Mouse (Mus musculus) thymus, postnatal 25 days (tissue): Measurements from ENCODE around the gene Crtam.

Source experiments
- DNase-seq: peaks from one replicate; pipeline ENCODE4 v3.0.0; 2022

The Crtam gene

GRCm38 (mm10) chr9:41004415-41004814, at the start of gene Crtam:
Gene Crtam (minus strand): TSS chr9:41004628.
- peak; percentile 29 for DNase-seq

GRCm38 (mm10) chr9:41054166-41054565, 49.7 kb upstream of the Crtam start:
- DNase-seq, result no peak

DNA sequence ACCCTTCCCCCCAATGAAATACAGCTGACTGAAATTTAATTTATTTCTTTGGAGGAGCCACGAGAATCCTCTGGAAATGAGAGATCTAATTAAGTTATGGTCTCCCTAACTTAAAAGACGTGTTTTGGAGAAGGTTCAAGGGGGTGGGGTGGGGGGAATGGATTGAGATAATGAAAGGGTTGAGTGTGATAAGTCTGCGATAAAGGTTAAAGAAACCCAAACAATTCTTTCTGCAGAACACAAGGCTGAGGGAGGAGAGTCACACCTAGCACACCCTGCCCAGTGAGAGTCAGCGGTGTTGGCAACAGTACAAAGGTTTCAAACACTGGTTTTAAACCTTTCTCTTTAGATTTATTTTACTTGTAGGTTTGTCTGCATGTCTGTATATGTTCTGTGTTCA, 49.0 kb upstream of the Crtam start:
- DNase-seq, result no peak

DNA sequence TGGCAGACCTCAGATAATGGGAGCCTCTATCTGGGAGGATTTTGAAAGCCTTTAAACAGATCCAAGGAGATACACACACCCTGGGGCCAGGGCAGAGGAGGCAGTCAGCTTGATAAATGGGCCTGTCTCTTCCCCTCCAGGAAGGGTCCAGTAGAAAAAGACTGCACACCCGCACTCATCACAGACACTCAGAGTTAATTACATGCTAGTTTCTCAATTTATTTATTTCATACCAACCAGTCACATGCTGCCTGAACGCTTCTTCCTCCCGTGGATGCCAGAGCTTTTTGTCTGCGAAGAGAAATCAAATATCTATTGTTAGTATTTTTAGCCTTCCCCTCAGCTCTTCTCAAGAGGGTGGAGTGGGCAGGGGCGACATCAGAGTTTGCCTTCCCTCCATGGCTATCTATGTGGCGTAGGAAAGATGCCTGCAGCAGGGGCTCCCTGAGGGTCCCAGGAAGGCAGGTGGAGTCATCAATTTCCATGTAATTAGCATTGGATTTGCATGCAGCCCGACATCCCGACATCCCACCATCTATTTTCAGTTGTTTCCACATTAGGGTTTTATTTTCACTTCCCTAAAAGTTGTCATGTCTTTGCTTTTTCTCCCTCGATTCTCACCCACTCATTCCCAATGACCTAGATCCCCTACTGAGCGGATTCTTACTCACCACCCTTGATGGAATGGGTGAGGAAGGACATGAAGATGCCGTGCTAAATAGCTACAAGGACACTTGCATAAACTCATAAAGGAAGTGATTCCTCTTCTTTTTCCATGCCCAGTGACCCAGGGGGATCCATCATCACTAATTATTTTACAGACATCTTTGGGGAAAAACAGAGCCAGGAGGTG, 46.9 kb upstream of the Crtam start:
- DNase-seq, result no peak

DNA sequence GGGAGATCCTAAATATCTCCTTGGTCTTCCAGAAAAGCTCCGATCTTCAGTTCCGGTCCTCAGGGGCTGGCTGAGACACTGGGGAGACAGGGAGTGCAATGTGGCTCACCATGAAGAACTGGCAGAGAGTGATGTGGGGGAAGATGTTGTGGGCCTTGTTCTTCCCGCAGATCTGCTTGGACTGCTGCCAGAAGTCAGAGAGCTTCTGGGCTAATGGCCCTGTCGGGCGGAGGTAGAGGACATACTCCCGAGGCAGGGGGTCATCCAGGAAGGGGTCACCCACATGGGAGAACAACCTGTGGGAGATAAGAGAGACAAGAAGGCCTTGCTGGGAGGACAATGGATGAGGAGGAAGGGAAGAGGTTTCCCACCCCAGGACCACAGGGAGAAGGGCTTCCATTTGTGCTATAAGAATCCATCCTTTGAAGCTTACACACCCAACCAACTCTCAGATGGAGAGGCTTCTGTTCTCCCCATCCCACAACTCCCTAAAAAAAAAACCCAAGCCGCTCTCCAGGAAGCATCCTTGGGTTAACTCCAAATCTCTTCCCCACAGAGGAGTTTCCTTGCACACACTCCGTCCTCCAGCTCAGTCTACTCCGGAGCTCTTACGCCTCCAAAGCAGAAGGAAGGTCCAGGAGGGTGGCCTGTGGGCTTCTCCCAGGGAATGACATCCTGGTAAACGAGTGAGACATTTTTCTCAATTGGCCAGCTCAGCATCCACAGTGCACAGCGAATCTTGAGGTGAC, 46.1 kb upstream of the Crtam start:
- no peak for DNase-seq

DNA sequence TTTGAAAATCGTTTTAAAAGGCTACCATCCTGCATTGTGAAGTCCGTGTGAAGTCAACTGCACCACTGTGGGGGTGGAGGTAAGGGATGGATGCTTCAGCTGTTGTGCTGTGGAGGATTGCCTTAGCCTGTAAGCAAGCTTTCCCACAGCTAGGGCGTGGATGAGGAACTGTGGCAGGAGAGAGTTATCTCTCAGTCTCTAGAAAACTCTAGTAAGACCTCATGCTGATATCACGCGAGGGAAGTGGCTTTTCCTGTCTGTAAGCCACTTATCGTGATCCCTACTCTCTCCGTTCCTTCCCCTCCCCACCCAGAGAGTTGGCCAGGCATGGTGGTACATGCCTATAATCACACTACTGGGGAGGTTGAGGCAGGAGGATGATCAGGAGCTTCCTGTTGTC, 44.9 kb upstream of the Crtam start:
- no peak for DNase-seq

DNA sequence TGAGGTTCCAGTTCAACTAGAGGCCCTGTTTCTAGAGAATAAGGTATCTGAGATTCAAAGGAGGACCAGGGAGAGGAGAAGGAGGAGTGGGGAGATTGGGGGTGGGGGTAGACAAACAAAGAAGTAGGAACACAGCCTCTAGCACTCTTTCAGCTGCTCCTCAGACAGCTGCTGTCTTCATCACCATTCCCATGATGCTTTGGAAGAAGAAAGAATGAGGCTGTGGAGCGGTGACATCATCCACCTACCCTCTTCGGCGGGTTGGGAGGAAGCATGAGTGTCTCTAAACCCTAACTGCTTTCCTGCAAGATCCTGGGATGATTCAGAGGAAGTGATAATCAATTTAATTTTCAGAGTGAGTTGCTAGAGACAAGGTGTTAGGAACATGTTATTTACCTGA, 44.4 kb upstream of the Crtam start:
- no peak for DNase-seq

DNA sequence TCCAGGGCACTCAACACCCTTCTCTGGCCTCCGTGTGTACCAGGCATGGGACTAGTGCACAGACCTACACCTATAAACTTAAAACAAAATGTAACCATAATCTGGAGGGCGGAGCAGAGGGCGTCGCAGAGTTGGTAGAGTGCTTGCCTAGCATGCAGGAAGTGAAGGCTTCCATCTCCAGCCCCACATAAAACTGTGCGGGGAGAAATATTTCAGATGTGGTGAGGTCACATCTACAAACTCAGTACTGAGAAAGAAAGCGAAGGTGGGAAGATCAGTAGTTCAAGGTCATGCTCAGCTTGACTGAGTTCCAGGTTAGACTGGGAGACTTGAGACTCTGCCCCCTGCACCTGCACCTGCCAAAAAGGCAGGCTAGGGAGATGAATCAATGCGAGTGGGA, 43.8 kb upstream of the Crtam start:
- DNase-seq, result peak; percentile 16

DNA sequence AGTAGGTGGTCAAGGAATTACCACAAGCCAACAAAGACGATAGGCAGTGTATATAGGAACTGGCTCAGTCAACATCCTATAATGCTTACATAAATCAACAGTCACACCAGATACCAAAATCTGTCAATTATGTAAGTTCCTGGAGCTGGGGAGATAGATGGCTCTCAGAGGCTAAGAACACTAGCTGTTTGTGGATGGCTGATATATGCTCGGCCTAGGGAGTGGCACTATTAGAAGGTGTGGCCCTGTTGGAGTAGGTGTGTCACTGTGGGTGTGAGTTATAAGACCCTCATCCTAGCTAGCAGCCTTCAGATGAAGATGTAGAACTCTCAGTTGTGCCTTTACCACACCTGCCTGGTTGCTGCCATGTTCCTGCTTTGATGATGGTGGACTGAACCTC, 43.2 kb upstream of the Crtam start:
- no peak for DNase-seq

DNA sequence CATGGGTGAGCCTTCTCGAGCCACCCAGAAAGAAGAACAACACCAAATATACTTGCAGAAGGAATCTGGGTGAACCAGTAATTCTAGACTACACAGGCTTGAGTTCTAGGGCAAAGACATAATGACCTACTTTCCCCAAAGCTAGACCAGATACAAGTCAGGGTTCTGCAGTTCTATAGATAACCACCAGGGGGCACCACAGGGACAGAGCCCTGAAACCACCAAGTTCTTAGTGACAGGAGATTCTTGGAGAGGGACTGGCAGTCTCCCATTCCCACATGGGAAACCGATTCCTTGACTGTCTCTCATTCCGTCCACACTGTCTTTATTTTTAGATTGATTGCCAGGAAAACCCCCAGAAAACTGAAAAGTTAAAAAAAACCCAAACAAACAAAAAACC, 40.2 kb upstream of the Crtam start:
- peak; percentile 84 for DNase-seq

DNA sequence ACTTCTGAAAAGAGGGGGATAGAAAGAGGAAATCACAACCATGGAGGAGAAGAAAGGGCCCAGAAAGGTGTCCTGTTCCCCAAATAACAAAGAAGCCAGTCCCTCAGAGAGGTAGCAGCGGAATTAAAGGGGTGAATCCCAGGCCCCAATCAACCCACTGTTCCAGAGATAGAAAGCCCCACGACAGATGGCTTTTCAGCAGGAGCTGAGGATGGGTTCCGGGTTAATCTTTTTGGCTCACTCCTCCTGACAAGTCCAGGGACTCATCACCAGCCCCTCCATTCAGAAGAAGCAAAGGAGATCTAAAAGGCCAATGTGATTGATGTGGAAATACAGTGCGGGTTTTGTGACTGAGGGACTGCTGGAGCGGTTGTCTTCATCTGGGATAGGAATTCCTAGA, 39.2 kb upstream of the Crtam start:
- no peak for DNase-seq

GRCm38 (mm10) chr9:41041404-41041803, 37.0 kb upstream of the Crtam start:
- DNase-seq, result no peak

GRCm38 (mm10) chr9:41038150-41038664, 33.8 kb upstream of the Crtam start:
- DNase-seq, result no peak

DNA sequence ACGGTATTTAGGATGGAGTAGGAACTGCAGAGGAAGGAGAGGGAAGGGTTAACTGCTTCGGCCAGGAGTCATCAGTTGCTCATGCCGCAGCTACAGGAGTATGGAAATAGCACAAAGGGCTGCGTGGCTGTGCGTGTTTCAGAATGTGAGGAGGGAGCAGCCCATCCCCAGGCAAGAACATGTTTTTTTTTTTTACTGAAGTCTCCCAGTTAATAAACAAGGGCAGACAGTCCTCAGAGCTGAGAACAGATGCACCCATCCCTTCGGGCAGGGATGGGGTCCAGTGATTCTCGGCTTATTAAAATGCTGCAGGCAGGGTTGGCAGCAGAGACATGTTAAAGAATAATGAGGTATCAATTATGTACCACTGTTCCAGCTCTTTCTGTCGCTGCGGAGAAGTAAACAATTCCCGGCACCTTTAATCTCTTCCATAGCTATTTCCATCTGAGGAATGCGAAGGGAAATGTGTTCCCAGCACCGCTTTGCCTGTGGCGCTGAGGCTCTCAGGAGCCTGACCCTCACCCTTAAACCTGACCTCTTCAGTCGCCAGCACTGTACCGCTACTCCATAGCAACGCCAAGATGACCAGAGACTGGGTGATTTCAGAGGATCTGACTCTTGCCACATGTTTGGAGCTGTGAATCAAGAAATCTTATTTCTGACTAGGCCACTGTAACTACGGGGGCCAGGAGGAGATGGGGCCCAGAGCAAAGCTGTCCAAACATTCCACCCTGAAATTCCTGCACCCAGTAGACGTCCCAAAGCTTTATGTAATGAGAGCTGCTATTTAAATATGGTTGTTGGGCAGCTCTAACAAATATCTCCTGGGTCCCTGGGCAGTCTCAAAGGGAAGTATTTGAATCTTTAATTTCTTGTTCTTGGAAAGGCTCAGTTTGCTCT, 27.4 kb upstream of the Crtam start:
- no peak for DNase-seq

DNA sequence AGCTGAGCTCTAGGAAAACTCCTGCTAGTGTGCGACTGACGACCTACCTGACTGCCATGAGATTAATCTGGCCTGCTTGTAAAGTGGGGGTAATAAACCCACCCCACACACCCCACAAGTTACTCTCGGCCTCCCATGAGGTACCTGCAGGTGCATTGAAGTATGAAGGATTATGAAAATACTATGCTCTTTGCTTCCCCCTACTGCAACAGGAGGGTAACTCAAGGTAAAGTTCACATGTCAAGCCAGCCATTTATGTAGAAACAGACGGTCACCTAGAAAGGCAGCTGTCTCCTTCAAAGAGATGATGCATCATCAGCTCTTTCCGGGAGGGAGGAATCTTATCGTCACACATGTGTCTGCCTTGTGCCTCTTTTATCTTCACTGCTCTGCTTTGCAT, 25.4 kb upstream of the Crtam start:
- DNase-seq, result no peak

DNA sequence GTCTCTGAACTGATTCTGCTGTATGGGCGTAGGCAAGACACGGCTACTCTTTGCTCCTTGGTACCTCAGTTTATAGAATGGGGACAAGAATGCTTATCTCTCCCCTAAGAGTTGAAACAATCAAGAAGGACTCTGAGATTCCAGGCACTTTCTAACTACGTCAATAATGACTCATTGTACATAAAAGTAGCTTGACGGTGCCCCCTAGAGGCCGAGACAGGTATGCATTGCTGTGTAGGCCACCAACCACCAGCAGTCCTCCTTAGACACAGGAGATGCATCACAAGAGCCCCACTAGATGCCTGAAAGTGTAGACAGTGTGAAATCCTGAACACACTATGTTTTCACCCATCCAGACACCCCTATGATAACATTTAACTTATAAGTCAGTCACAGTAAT, 24.0 kb upstream of the Crtam start:
- DNase-seq, result peak; percentile 53

DNA sequence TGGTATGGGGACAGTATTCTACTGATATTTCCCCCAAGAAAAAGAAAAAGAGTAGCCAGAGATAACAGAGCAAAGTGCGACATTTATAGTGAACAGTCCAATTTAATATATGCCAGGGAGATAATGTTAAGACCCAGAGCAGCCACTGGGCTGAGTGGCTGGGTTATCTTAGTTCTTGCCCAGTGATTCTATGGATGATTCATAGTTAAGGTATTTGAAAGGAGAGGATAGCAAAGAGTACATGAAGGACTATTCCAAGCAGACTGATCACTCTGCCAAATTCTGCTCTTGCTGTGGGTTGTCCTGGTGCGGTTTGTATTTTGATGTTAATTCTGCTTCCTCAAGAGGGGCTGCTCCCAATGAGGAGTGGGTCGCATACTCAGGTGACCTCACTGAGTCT, 17.3 kb upstream of the Crtam start:
- DNase-seq, result no peak

- no peak for DNase-seq
Measured at GRCm38 (mm10) chr9:41020486-41020885, 16.1 kb upstream of the Crtam start.

- no peak for DNase-seq
Measured at GRCm38 (mm10) chr9:41014512-41014911, 10.1 kb upstream of the Crtam start.

DNA sequence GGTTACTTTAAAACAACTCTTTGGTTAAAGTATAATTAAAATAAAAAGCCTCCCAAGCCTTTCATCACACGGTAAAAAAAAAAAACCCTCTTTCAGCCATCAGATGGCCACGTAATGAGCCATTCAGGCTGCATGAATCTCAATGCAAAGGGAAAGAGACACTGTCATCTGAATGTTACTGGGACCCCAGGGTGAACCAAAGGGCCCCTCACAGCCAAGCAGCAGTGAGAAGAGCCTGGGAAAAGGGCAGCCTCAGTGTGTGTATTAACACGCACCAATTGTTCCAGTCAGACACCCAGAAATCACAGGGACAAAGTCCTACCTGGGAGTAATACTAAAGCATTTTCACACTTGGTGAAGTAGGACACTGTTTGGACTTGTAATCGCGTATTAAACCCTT, 8.0 kb upstream of the Crtam start:
- DNase-seq, result no peak

DNA sequence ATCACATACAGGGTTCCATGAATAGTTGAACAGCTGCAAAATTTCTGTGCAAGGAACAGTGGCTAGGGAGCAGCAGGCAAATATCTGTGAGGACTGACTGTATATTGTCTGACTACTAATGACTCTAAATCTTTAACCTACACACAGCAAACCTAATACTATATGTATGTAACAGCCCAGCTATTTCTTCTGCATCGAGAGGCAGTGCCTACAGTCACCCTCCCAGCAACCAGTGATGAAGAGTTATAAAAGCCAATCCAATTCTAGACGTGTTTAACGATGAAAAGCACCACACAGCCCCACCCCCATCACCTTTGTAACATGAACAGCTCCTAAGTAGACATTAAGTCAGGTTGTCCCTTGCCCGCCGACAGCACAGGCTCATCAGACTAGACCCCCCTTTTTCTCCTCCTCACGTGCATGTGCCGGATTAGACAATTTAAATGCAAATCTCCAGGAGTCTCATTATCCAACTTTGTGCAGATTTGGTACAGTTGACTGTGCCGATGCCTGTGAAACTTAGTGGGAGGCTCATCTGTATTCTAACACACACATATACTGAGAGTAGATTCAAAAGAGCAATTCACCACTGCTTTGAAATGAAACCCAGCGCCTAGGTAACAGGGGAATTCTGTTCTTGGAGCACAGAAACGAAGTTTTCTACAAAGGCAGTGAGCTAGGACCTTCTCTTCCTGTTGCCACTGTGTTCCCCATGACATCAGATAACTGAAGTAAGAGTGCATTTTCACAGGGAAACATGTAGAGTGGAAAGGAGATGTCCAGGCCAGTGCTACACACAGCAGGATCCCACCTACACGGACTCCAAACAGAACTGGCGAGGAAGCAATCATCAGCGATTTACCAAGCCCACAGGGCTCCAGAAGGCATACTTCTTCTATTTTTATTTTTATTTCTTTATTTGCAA, 7.3 kb upstream of the Crtam start:
- DNase-seq, result no peak

DNA sequence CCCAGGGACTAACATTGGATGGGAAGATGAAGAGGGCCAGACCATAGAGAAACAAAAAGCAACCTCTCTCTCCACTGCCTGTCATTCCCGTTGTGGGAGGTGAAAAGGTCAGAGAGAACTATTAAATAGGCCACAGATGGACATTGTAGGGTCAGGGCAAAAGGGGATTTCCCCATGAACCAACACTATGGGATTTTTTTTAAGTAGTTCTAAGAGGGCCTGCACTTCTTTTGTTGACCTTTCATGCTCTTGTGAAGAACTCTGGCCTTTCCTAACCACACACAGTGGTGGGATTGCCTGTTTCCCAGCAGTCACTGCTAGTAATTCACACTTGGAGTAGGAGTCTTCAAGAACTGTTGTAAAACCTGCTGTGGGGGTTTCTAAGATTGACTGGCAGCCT, 3.4 kb upstream of the Crtam start:
- no peak for DNase-seq
